Mouse (Mus musculus) kidney, adult 2 months (tissue): ENCODE measurements around the gene Bricd5. TPM values are rescaled to one million over a fixed set of nuclear protein-coding genes. Genes with fewer than 3 reads are reported as not detected.
A peak's percentile ranks its signal among the peaks of the same experiment; 100 is the strongest.

Experiments
- DNase-seq: peaks from one replicate; pipeline ENCODE4 v3.0.0; 2021
- H3K27ac ChIP-seq: fragments of 200-500 bp; 2 replicates; pipeline ENCODE4 v1.5.1; 2012; ENCODE audit warnings: low read depth, low read length, control low read depth, inconsistent platforms; ENCODE audit not compliant: insufficient read depth
- H3K27me3 ChIP-seq: fragments of 200-500 bp; replicated peaks from 2 replicates; pipeline ENCODE4 v1.6.1; 2012; ENCODE audit warnings: mild to moderate bottlenecking, moderate library complexity, low read length, inconsistent platforms; ENCODE audit not compliant: control insufficient read depth, insufficient read depth
- H3K36me3 ChIP-seq: fragments of 200-500 bp; 2 replicates; pipeline ENCODE4 v1.6.1; 2012; ENCODE audit warnings: mild to moderate bottlenecking, moderate library complexity, low read length, inconsistent platforms; ENCODE audit not compliant: control insufficient read depth, insufficient read depth
- H3K4me1 ChIP-seq: fragments of 200-500 bp; 2 replicates; pipeline ENCODE4 v1.6.1; 2011; ENCODE audit warnings: low read length; ENCODE audit not compliant: control insufficient read depth, insufficient read depth
- H3K4me3 ChIP-seq: fragments of 200-500 bp; 2 replicates; pipeline ENCODE4 v1.5.1; 2011; ENCODE audit warnings: mild to moderate bottlenecking, low read depth, low read length, control low read depth; ENCODE audit not compliant: insufficient read depth
- CTCF ChIP-seq: fragments of 200-500 bp; conservative IDR thresholded peaks from 2 replicates; pipeline ENCODE4 v1.5.1; 2011; ENCODE audit warnings: low read depth, mild to moderate bottlenecking, control low read depth, low read length, moderate library complexity, mixed read lengths; ENCODE audit not compliant: insufficient read depth, insufficient read length
- POLR2A ChIP-seq: fragments of 200-500 bp; IDR thresholded peaks from one replicate; pipeline ENCODE4 v1.6.1; 2011; ENCODE audit warnings: low read depth, low read length, control low read depth
- WGBS: fragments of 180-500 bp; shearing (Covaris S2); methylation state at CpG from one replicate; pipeline ENCODE4 v1.1.7; 2018; 5-methylcytosine and 5-hydroxymethylcytosine counted together
- polyA plus RNA-seq: library from polyadenylated mRNA; depleted of rRNA; stranded (reverse); fragments of >200 nt; gene quantifications from 2 replicates; pipeline ENCODE4 v1.2.3, GENCODE M21; 2012

Gene Bricd5
- polyA plus RNA-seq, 1 experiment = 0.56 TPM

DNA sequence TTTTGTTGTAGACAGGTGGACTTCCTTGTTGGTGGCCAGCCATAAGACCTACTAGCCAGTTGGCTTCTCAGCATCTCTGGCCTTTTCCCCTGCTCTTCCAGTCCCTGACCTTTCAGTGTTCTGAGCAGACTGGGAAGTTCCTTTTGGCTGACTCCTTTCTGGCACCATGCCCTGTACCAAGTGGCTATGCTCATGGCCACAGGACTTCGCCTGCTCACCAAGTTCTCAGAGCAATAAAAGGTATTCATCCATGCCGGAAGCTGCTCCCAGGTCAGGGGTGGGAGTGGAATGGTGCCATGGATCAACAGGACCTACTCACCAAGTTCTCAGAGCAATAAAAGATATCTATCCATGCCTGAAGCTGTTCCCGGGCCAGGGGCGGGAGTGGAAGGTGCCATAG is 1.2 kb upstream of the Bricd5 start:
- TF ChIP-seq POLR2A (no peak), CTCF (no peak)
- WGBS = 17% methylated on average over 4 of the region's 4 CpGs
- H3K4me3 ChIP-seq = no peak overlapping the region
- peak overlapping the region; percentile 51 for H3K27ac ChIP-seq
- peak; percentile 95 for DNase-seq
- H3K4me1 ChIP-seq = peaks cover 16% of the 10 kb centered on the region
- H3K36me3 ChIP-seq = no peaks in the 10 kb centered on the region; the same call in 1 of the 2 replicates
- no peaks in the 10 kb centered on the region for H3K27me3 ChIP-seq

DNA sequence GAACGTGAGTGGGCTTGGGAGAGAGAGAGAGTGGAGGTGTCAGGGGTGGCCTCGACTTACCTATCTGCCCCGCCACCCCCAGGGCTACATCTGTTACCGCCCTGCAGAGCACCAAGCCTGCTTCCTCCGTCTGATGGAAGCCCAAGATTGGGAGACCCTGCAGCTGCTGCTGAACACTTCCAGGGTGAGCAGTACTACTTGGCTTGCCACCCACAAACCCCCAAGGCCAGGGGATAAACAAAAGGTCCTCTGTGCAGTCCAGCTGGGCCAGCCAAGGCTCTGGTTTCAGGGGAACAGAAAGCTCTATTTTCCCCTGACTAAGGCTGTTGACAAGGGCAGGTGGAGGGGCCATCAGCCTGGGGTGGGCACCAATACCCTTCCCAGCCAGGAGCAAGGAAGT is 873 bp downstream of the Bricd5 start:
- DNase-seq = no peak
- TF ChIP-seq CTCF (no peak), POLR2A (no peak)
- no peak overlapping the region for H3K4me3 ChIP-seq
- no peaks in the 10 kb centered on the region; the same call in 1 of the 2 replicates for H3K36me3 ChIP-seq
- H3K27ac ChIP-seq = no peak overlapping the region
- 86% methylated on average over 5 of the region's 5 CpGs for WGBS
- H3K4me1 ChIP-seq = peaks cover 21% of the 10 kb centered on the region
- H3K27me3 ChIP-seq = no peaks in the 10 kb centered on the region

DNA sequence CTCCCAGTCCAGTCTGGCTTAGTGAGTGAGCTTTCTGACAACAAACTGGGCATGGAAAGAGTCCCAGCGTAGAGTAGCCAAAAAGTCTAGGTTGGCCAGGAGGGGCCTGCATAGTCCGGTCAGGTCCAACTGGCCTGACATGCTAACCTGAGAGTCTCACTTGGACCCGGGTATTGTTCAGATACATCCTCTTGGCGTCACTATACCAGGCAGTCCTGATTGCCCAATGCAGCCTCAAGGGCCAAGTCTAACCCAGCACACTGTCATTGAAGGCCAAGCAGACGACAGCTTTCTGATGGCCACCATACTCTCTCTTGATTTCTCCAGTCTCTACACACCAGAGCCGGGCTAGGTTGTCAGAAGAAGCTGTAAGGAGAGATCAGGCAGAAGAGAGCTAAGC is 1.9 kb downstream of the Bricd5 start:
- no peak for TF ChIP-seq CTCF
- TF ChIP-seq POLR2A = no peak
- 93% methylated on average over 6 of the region's 6 CpGs for WGBS
- no peak for DNase-seq
- peaks cover 19% of the 10 kb centered on the region for H3K4me1 ChIP-seq
- H3K27me3 ChIP-seq = no peaks in the 10 kb centered on the region
- H3K27ac ChIP-seq = no peak overlapping the region
- H3K36me3 ChIP-seq = no peaks in the 10 kb centered on the region; the same call in 1 of the 2 replicates
- H3K4me3 ChIP-seq = no peak overlapping the region

DNA sequence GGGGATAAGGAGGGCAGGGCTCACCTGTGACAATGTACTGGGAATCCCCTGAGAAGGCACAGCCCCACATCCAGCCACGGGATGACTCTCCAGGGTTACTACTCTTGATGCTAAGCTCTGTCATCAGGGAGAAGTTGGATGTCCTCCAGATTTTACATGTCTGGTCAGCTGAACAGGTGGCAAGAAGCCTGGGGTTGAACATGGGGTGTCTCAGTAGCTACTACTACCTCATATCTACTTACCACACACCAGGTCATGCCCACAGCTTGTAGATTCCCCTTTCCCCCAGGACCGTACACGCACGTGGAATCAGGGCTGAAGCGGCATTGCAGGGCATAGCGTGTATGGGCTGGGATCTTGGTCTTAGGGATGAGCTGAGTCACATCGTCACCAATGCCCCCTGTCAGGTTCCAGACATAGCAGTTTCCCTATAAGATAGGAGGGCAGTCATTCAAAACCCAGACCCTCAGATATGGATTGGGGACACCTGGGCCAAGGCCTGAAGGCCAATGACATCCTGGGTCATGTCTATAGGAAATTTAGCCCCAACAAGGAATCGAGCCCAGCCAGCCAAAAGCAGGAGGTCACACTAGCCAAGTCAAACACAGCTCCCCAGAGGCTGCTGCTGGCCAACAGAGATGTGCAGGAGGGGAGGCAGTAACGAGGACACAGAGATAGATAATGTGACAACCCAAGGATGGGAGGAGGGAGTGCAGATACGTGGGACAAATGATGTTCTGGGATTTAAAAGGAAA is 2.5 kb downstream of the Bricd5 start:
- Histone ChIP-seq H3K27ac (no peak overlapping the region), H3K36me3 (no peaks in the 10 kb centered on the region; the same call in 1 of the 2 replicates), H3K4me1 (peaks cover 19% of the 10 kb centered on the region), H3K27me3 (no peaks in the 10 kb centered on the region), H3K4me3 (no peak overlapping the region)
- no peak for DNase-seq
- WGBS = 93% methylated on average over 10 of the region's 10 CpGs
- TF ChIP-seq POLR2A (no peak), CTCF (no peak)

DNA sequence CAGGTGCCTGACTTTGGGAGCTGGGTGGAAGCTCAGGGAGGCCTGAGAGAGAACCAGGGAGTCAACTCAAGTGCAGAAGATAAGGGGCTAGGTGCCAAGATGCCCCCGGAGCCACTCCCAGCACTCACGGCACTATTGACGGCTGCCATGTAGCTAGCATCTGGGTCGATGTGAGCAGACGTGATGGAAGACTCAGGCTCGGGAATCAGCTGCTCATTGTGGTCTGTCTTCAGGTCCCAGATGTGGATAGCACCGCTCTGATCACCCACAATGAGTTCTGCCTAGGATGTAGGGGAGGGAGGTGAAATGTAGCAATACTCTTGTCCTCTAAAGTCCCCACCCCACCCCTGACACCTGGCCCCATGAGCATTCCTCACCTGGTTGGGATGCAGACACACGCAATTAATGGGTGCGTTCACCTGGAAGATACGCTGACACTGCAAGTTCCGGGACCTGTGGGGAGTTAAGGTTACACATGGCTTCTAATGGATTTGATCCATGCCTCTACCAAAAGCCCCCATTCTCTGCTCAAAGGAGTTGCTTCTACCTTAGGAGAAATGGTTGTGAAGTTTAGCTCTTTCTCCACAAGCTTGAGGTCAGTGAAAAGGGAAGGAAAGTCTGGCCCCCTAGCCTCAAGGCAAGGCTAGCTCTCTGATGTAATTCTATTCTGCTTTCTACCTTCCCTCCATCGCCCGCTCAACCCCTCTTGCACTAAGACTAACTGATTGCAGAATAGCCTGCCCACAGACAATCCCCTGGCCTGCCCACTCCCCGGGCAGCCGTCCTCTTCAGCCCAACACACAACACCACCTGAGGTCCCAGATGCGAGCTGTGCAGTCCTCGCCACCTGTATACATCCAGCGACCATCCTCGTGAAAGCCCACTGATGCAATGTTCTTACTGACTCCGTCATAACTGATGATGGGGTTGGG is 3.6 kb downstream of the Bricd5 start:
- WGBS = 88% methylated on average over 20 of the region's 20 CpGs
- Histone ChIP-seq H3K4me3 (no peak overlapping the region), H3K4me1 (peaks cover 11% of the 10 kb centered on the region), H3K36me3 (no peaks in the 10 kb centered on the region; the same call in 1 of the 2 replicates), H3K27me3 (no peaks in the 10 kb centered on the region), H3K27ac (no peak overlapping the region)
- no peak for DNase-seq
- TF ChIP-seq POLR2A = no peak
- TF ChIP-seq CTCF = no peak

DNA sequence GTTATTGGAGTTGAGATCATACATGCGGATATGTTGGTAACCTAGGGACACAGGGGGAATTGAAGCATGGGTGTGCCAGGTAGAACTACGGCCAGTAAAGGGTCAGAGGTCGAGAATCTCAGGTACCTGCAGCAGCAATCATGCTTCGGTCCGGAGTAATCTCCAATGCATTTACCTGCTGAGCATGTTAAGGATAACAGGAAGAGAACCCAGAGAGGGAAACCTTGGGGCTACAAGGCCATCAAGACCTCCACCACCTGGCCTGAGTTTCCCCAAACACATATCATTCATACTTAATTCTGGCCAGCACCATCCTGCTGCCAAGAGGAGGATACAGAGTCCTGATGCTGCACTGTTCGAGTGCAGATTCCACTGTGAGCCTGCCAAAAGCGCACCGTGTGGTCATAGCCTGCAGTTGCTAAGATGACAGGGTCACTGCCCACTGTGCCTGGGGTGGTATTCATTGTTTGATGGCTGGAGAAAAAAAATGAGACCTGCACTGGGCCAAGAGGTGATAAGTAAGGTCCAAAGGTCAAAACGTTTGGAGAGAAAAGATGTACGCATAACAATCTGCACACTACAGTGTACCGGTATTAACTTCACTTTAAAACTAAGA is 4.4 kb downstream of the Bricd5 start:
- no peak overlapping the region for H3K27ac ChIP-seq
- H3K4me1 ChIP-seq = peaks cover 6% of the 10 kb centered on the region; the same call in 1 of the 2 replicates
- 35% methylated on average over 11 of the region's 11 CpGs for WGBS
- H3K4me3 ChIP-seq = peak overlapping the region; percentile 3
- no peak for TF ChIP-seq POLR2A
- TF ChIP-seq CTCF = peak; percentile 37
- DNase-seq = peak; percentile 48
- no peaks in the 10 kb centered on the region for H3K27me3 ChIP-seq
- no peaks in the 10 kb centered on the region; the same call in 1 of the 2 replicates for H3K36me3 ChIP-seq
